Mouse (Mus musculus) cerebellum, postnatal 10 days (tissue): ENCODE results near the gene Ctse.
A peak's percentile ranks its signal among the peaks of the same experiment; 100 is the strongest.

Experiments
- DNase-seq, 2 experiments: peaks; one replicate each; pipeline ENCODE4 v3.0.0; 2021; ENCODE audit warnings: mixed read lengths in 2 of 2

Ctse gene

DNA sequence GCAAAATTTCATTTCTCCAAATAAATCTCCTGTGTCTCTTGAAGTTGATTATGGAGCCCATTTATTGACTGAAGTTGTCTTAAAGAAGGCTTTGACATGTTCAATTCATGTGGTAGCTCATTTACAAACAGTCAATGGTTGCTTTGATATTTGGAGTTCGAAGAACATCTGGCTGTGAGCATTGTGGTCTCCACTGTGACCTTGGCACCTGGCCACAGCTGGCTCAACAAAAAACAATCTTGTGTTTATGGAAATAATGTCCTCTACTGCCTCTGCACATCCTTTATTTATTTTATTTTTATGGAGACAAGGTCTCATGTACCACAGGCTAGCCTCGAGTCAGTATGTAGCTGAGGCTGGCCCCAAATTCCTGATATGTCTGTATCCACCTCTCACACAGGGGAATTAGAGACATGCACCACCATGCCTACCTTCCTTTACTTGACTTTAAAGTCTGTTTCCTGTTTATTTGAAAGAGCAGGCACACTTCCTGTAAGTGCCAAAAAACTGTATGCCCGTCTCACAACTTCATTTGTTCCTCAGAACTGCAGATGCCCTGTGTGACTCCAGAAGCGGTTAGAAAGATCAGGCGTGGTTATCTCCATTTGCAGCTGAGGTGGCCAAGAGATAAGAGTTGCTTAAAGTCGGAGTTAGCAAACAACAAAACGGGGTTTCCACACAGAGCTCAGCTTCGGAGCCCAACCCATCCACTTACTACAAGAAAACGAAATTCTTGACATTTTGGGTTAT is at the start of gene Ctse:
Gene Ctse, plus strand, starts transcription at position 516 of the 750 bp plus-strand sequence.
- DNase-seq: no peak

DNA sequence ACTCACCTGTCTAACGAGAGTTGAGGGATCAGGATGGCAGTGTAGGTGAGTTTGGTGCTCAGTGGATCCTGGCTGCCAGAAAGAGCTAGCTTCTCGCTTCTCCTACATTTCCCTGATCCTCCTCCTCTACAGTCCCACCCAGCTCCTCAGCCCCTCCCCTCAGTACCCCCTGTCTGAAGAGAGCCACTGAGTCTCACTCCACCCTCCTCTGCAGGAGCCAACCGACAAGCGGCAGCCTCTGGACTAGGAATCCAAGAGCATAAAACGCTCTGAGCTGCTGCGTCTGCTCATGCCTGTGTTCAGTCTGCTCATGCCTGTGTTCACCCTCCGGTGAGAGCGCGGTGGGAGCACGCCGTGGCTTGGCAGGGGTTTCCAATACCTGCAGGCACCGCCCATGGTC is 39.2 kb upstream of the Ctse start, which contains the start of gene Avpr1b:
Gene Avpr1b, plus strand, starts transcription at position 335 of the 400 bp plus-strand sequence.
- peak; percentile 8 to 14 for DNase-seq

DNA sequence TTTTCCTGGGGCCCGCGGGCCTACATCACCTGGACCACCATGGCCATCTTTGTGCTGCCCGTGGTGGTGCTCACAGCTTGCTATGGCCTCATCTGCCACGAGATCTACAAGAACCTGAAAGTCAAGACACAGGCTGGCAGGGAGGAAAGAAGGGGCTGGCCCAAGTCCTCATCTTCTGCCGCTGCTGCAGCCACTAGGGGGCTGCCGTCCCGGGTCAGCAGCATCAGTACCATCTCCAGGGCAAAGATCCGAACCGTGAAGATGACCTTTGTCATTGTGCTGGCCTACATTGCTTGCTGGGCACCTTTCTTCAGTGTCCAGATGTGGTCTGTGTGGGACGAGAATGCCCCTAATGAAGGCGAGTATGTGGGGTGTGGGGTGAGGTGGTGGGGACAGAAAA is 37.8 kb upstream of the Ctse start:
- DNase-seq: peak; percentile 12 to 20

DNA sequence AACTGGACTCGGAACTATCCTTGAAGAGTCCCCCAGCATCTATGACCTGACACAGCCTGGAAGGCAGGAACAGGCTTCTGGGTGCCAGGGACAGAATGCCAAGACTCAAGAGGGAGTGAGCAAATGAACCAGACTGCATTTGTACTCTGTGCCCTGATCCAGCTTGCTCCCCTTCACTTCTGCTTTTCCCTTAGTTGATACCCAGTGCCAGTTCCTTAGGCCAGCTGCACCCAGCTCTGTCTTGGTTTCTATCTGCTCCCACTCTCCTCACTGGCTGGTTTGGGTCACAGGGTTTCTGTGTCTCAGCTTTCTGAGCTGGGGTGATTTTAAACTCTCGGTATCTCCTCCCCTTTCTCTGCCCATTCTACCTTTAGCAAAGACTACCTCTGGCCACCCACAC is 31.4 kb upstream of the Ctse start:
- DNase-seq: no peak

DNA sequence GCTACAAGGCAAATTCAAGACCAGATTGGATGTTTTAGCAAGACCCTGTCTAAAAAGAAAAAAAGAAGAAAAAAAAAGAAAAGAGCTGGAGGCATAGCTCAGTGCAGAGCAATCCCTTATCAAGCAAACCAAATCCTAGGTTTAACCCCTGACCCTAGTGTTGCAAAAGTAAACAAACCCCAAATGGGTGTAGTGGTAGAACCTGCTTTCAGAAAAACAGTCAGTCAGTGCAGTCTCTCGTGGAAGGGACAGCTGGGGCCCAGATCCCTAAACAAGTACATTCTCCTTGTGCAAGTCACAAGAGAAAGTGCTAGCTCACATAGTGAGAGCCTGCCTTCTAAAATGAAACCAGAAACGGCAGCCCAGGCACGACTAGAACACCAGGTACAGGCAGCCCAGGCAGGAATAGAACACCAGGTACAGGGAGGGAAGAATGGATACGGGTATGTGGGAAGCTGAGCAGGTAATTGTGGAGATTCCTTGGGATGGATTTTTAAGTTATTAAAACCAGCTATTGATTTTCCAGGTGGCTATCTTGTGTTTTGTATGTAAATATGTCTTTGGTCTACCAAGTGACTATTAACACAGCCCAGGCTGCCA is 25.4 kb upstream of the Ctse start:
- peak; percentile 19 to 22 for DNase-seq

DNA sequence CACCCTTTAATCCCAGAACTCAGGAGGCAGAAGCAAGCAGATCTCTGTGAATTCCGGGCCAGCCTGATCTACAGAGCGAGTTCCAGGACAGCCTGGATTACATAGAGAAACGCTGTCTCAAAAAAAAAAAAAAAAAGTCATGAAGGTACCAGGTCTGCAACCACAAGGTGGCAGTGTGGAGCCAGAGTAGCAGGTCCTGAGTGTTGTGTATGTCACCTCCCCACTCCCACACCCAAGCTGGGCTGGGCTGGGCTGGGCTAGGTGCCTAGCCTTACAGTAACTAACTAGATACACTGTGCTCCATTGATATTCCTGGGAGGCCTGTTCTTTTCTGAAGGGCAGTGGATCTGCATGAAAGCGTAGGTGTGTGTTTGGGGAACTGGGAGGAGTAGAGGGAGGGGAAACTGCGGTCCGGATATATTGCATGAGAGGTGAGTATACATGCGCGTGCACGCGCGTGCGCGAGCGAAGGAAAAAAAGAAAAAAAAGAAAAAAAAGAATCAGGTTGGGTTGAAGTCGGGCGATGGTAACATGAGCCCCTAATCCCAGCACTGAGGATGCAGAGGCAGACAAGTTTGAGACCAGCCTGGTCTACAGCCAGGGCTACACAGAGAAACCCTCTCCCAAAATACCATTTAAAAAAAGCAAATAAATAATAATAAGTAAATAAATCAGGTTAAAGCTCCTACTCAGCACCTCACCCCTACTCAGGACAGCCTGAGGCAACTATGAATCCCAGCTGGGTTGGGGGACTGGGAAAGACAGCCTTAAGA is 24.6 kb upstream of the Ctse start:
- peak; percentile 90 to 92 for DNase-seq

DNA sequence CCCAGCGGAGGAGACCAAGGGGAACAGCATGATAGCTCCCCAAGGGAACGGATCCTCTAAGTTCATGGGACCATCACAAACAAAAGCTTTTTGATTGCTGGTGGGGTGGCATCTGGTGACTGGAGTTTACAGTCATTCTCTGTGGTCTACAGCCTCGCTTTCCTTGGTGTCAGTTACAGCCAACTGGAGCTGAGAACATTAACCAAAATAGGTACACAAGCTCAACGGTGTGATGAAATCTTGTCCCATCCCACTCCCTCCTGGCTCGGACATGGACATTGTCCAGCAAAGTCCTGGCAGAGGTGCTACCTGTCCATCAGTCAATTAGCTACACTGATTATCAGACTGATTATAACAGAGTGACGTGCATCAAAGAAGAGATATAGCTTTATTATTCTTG is 23.5 kb upstream of the Ctse start:
- DNase-seq: no peak

DNA sequence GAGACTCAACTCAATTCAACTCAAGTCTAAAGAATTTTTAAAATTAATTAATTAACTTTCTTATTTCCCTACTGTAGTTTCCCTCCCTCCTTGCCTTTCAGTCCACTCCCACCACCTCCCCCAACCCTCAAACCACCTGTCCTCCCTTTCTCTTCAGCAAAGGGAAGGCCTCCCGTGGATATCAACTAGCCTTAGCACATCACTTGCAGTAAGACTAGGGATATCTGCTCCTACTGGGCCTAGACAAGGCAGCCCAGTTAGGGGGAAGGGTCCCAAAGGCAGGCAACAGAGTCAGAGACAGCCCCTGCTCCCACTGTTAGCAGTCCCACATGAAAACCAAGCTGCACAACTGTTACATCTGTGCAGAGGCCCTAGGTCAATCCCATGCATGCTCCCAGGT is 22.0 kb upstream of the Ctse start:
- DNase-seq: no peak

DNA sequence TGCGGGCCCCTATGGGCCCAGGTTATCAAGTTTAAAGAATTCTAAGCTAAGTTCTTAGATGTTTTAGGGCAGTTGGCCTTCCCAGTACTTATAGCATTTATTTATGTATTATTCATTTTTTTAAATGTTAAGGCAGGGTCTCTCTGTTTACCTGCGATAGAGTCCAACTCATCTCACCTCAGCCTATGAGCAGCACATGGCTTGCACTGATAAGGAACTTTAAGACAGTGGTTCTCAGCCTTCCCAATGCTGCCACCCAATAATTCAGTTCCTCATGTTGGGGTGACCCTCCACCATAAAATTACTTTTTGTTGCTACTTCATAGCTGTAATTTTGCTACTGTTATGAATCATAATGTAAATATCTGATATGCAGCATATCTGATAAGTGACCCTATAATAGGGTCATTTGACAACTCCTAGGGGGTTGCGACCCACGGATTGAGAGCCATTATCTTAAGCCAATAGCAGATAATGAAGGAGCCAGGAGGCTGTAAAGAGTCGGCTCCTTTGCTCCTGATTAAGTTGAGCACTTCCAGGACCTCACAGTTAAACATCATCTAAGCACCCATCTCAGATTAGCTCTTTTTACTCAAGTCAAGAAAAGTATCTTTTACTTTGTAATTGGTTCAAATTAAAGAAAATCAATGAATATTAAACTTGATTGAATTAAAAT is 21.4 kb upstream of the Ctse start:
- DNase-seq: no peak

DNA sequence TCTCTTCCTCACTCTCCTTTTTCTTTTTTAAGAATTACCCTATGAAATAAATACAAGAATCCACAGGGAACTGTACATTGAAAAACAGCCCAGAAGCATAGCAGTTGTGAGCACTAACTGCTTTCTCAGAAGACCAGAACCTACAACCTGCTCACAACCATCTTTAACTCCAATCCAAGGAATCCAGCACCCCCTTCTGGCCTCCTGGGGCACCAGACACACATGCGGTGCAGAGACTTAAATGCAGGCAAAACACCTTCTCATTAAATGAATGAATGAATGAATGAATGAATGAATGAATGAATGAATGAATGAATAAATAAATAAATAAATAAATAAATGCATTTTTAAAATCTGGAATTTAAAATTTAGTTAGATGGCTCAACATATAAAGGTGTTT is 19.5 kb upstream of the Ctse start:
- no peak for DNase-seq

DNA sequence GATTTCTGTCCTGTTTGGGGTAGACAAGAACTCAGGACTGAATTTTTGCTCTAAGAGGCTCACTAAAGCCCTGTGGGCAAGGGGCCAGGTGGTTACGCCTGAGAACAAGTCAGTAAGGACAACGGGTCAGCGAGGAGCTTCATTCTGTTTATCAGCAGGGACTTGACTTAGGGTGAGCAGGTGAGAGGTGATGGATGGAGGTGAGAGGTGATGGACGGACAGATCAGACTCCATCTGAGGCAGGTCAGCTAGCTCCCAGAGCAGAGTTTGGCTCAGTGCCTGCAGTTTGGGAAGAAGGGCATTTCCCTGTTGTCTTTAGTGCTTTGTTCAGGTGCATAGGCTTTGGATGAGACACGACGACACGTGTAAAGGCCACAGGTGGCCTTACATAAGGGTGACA is 18.8 kb upstream of the Ctse start:
- DNase-seq: no peak

DNA sequence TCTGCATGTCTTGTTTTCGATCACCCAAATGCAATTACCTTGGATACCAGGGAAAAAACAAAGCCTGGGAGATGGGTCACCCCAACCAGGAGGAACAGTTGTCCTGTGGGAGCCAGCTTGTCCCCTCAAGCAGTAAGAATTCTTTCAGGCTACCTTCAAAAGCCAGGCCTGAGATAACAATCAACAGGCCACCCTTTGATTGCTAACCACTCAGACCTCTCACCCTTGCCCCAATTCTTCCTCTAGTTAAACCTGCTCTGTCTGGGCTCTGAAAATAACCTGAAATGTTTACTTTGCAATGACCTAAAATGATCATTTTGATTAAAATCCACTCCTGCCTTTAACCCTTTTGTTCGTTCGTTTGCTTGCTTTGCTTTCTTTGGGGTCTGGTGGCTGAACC is 14.5 kb upstream of the Ctse start:
- no peak for DNase-seq

DNA sequence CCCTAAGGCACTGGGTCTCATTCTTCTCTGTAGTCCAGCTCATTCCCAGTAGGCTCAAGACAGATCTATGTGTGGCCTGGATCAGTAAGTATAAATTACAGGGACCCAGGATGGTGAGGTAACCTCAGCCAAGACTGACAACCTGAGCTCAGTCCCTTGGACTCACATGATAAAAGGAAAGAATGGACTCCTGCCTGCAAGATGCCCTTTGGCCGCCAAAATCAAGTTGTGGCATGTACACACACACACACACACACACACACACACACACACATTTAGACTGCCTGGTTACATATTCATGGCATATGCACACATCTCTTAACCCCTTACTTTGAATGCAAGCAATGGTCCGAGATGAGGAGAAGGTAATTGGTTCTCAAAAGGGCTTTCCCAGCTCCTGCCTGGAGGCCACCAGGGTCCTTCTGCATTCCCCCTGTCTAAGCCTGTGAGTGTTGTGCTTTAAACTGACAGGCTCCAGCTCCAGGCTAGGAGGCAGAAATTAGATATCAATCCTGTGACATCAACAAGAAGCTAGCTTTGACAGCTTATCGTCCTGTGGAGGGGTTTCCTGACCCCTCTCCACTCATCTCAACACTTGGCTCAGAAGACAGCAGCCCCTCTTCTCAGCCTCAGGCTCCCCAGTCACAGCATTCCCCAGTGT is 13.8 kb upstream of the Ctse start:
- no peak for DNase-seq

DNA sequence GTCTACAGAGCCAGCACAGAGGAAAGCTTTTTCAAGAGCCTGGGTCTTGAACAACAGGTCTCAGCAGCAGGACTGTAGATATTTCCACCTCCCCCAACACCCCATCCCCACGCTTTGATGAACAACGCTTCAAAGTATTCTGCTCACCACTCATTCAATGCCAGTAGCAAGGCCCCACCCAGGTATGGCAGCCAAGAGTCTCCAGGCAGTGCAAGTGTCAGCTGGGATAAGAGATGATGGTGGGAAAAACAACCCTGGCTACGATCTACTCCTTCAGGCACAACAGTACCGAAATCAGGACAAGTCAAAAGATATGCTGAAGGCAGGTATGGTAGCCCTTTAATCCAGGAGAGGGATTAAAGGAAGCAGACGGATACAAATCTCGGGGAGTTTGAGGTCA is 11.9 kb upstream of the Ctse start:
- no peak for DNase-seq

DNA sequence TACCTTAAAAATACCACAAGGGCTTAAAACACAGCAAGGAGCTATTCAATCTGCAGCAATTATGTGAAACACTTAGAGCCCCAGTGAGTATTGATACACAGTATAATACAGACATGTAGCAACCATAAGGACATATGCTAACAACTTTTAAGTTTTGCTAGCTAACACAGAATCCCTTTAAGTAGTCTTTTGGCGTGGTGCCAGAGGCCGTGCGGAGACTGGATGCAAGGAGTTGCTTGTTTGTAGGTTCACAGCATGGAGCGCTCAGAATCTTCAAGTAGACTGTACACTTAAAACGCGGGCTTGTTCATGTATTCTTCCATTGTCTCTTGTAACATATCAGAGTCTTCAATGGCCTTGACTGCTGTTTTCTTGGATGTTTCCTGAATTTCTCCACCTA is 5.9 kb upstream of the Ctse start:
- DNase-seq: peak; percentile 50 to 52

DNA sequence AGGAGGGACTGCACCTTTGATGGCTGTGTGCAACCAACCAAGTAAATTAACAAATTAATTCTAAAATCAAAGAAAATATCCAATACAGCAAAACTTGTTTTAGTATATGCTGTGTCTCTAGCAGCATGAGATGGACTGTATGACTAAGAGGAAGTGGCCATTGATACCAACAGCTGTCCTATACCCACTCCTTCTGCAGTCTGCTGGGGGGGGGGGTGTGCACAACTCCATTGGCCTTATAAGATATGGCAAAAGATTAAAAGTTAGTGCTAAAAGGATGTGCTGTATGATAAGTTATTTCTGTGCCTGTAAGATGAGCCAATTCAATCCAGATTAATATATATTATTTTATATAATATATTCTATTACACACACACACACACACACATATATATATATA is 3.6 kb upstream of the Ctse start:
- no peak for DNase-seq

DNA sequence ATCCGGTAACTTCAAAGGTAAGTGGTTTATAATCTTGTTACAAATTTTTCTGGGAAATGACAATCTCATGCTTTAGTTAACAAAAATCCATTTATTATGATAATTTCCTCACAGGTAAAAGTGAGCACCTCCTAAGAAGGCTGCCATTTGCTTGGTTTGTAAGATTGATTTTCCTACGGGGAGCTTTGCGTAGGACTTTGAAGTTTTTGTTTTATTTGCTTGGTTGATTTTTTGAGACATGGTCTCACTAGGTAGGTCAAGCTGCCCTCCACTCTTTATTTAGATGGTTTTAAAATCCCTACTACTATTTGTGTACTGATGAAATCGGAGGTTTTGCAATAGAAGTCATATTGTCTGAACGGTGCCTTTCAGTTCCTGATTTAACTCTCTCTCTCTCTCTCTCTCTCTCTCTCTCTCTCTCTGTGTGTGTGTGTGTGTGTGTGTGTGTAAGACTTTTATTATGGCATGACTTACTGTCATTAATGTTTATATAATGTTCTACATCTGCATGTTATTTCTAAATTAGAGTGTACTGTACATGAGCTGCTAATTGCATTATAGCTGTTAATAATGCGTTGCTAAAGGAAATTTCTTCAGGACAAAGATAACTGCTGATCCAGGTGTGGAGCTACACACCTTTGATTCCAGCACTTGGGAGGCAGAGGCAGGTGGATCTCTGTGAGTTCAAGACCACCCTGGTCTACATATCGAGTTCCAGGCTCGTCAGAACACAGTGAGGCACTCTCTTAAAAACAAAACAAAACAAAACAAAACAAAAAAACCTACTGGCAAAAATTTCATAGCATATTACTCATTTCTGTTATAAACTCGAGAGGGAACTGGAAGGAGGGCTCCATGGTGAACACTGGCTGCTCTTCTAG is 675 bp downstream of the Ctse start:
- no peak for DNase-seq

DNA sequence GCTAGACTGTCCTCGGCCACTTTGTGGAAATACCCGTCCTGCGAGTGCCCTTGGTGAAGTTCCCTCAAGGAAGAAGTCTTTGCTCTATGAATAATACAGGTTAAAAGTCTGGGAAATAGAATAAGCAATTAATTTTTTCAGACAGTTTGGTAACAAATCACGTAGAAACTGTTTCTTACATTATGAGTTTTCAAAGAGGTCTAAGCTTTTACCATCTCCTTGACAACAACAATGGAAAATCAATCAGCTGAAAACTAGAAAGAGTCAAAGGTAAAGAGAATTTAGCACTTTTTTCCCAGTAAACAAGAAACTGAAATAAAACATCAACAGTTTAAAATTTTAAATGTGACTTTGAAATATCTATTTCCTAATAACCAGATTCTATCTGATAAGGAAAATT is 2.0 kb downstream of the Ctse start:
- DNase-seq: no peak

DNA sequence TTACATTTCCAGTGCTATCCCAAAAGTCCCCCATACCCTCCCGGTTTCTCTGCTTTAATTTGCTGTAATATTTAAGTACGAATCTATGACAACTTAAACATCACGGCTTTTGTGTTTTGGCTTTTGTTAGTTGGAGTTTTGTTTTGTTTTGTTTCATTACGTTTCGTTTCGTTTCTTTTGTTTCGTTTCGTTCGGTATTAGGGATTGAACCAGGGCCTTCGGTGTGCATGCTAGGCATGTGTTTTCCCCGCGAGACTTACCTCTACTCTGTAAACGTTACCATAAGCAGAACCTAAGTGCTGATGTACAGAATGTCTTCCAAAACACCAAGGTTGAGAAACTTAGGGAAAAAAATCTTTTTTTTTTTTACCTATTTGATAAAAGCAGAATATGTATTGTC is 3.5 kb downstream of the Ctse start:
- DNase-seq: no peak

DNA sequence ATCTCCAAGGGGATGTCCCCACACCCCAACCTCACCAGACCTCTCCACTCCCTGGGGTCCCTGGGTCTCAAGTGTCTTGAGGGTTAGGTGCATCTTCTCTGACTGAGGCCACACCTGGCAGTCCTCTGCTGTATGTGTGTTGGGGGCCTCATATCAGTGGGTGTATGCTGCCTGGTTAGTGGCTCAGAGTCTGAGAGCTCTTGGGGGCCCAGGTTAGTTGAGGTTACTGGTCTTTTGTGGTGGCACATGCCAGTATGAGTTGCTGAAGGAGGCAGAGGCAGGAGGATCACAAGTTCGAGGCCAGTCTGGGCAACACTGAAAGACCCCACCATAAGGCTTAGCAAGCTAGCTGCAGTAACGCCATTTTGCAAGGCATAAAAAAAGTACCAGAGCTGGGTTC is 4.1 kb downstream of the Ctse start:
- DNase-seq: no peak

DNA sequence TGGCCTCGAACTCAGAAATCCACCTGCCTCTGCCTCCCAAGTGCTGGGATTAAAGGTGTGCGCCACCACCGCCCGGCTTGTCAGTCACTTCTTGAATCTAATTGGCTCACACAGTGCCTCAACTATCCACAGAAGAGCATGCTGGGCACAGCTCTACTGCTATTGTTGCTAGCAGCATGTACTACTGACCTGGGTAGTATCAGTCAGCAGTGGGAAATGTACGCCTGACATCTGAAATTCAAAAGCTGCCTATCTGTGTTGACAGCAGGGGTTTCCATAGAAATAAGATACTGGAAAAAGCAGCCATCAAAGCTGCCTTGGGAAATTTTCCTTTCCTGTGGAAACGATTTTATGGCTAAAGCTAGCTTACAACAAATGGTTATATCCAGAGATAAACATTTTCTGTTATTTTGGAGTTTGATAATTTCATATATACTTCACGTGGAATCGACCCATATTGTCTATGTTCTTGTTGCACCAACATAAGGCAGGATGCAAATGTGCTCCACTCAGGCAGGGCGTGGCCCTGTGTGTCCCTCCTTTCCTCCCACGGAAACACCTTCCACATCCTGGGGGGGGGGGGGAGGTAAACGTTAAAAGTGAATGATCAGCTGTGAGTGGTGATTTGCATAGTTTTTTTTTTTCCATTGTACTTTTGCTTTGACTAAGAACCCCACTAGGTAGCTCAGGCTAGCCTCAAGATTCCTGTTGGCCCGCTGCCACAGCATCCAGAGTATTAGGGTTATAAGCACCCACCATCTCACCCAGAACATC is 14.8 kb downstream of the Ctse start:
- DNase-seq: no peak
